Mouse (Mus musculus) kidney, adult 2 months (tissue): ENCODE data around the gene Acbd5. TPM values are rescaled to one million over a fixed set of nuclear protein-coding genes. Genes with fewer than 3 reads are reported as not detected.

ENCODE experiments used
- DNase-seq: peaks from one replicate; pipeline ENCODE4 v3.0.0; 2021
- H3K27ac ChIP-seq: fragments of 200-500 bp; 2 replicates; pipeline ENCODE4 v1.5.1; 2012; ENCODE audit warnings: low read depth, low read length, control low read depth, inconsistent platforms; ENCODE audit not compliant: insufficient read depth
- H3K27me3 ChIP-seq: fragments of 200-500 bp; replicated peaks from 2 replicates; pipeline ENCODE4 v1.6.1; 2012; ENCODE audit warnings: mild to moderate bottlenecking, moderate library complexity, low read length, inconsistent platforms; ENCODE audit not compliant: control insufficient read depth, insufficient read depth
- H3K36me3 ChIP-seq: fragments of 200-500 bp; 2 replicates; pipeline ENCODE4 v1.6.1; 2012; ENCODE audit warnings: mild to moderate bottlenecking, moderate library complexity, low read length, inconsistent platforms; ENCODE audit not compliant: control insufficient read depth, insufficient read depth
- H3K4me1 ChIP-seq: fragments of 200-500 bp; 2 replicates; pipeline ENCODE4 v1.6.1; 2011; ENCODE audit warnings: low read length; ENCODE audit not compliant: control insufficient read depth, insufficient read depth
- H3K4me3 ChIP-seq: fragments of 200-500 bp; 2 replicates; pipeline ENCODE4 v1.5.1; 2011; ENCODE audit warnings: mild to moderate bottlenecking, low read depth, low read length, control low read depth; ENCODE audit not compliant: insufficient read depth
- CTCF ChIP-seq: fragments of 200-500 bp; conservative IDR thresholded peaks from 2 replicates; pipeline ENCODE4 v1.5.1; 2011; ENCODE audit warnings: low read depth, mild to moderate bottlenecking, control low read depth, low read length, moderate library complexity, mixed read lengths; ENCODE audit not compliant: insufficient read depth, insufficient read length
- POLR2A ChIP-seq: fragments of 200-500 bp; IDR thresholded peaks from one replicate; pipeline ENCODE4 v1.6.1; 2011; ENCODE audit warnings: low read depth, low read length, control low read depth
- WGBS: fragments of 180-500 bp; shearing (Covaris S2); methylation state at CpG from one replicate; pipeline ENCODE4 v1.1.7; 2018; 5-methylcytosine and 5-hydroxymethylcytosine counted together
- polyA plus RNA-seq: library from polyadenylated mRNA; depleted of rRNA; stranded (reverse); fragments of >200 nt; gene quantifications from 2 replicates; pipeline ENCODE4 v1.2.3, GENCODE M21; 2012

Gene Acbd5
- polyA plus RNA-seq, 1 experiment, result 18.9 TPM

- H3K4me1 ChIP-seq, result peaks cover 8% of the 10 kb centered on the region; the same call in 1 of the 2 replicates
- H3K27ac ChIP-seq, result no peak overlapping the region
- no peaks in the 10 kb centered on the region for H3K36me3 ChIP-seq
- DNase-seq, result no peak
- TF ChIP-seq POLR2A, result no peak
- H3K27me3 ChIP-seq, result no peaks in the 10 kb centered on the region
- no peak overlapping the region for H3K4me3 ChIP-seq
- 82% methylated on average over 4 of the region's 4 CpGs for WGBS
Measured at GRCm38 (mm10) chr2:23041457-23041856, 26.5 kb upstream of the Acbd5 start.

GRCm38 (mm10) chr2:23042189-23042588 is 25.8 kb upstream of the Acbd5 start:
- H3K27me3 ChIP-seq, result no peaks in the 10 kb centered on the region
- 88% methylated on average over 3 of the region's 3 CpGs for WGBS
- H3K4me1 ChIP-seq, result peaks cover 4% of the 10 kb centered on the region; the same call in 1 of the 2 replicates
- H3K27ac ChIP-seq, result no peak overlapping the region
- no peaks in the 10 kb centered on the region for H3K36me3 ChIP-seq
- DNase-seq, result no peak
- TF ChIP-seq POLR2A (no peak), CTCF (no peak)
- H3K4me3 ChIP-seq, result no peak overlapping the region

GRCm38 (mm10) chr2:23045703-23046102 is 22.3 kb upstream of the Acbd5 start:
- Histone ChIP-seq H3K36me3 (no peaks in the 10 kb centered on the region), H3K27me3 (no peaks in the 10 kb centered on the region), H3K27ac (no peak overlapping the region), H3K4me1 (no peaks in the 10 kb centered on the region), H3K4me3 (no peak overlapping the region)
- 57% methylated on average over 1 of the region's 1 CpGs for WGBS
- DNase-seq, result no peak
- TF ChIP-seq CTCF, result no peak
- no peak for TF ChIP-seq POLR2A

- H3K27ac ChIP-seq, result no peak overlapping the region
Measured at GRCm38 (mm10) chr2:23048006-23048405, 20.0 kb upstream of the Acbd5 start.

GRCm38 (mm10) chr2:23051890-23052289 is 16.1 kb upstream of the Acbd5 start:
- 45% methylated on average over 2 of the region's 2 CpGs for WGBS
- DNase-seq, result no peak
- H3K4me1 ChIP-seq, result no peaks in the 10 kb centered on the region
- TF ChIP-seq CTCF (no peak), POLR2A (no peak)
- no peaks in the 10 kb centered on the region for H3K27me3 ChIP-seq
- H3K36me3 ChIP-seq, result no peaks in the 10 kb centered on the region
- no peak overlapping the region for H3K4me3 ChIP-seq
- no peak overlapping the region for H3K27ac ChIP-seq

More at GRCm38 (mm10) chr2:23048006-23048405, 20.0 kb upstream of the Acbd5 start:
- H3K27me3 ChIP-seq, result no peaks in the 10 kb centered on the region
- no peak for TF ChIP-seq CTCF
- TF ChIP-seq POLR2A, result no peak
- no peak overlapping the region for H3K4me3 ChIP-seq
- no peaks in the 10 kb centered on the region for H3K4me1 ChIP-seq
- DNase-seq, result no peak
- H3K36me3 ChIP-seq, result no peaks in the 10 kb centered on the region

- TF ChIP-seq POLR2A, result no peak
- TF ChIP-seq CTCF, result no peak
- 64% methylated on average over 6 of the region's 6 CpGs for WGBS
Measured at GRCm38 (mm10) chr2:23052523-23052922, 15.4 kb upstream of the Acbd5 start.

GRCm38 (mm10) chr2:23068370-23068737 is 387 bp downstream of the Acbd5 start:
- WGBS, result under 1% methylated on average over 21 of the region's 21 CpGs
- H3K36me3 ChIP-seq, result no peaks in the 10 kb centered on the region; the same call in 1 of the 2 replicates
- no peak for DNase-seq
- H3K27me3 ChIP-seq, result no peaks in the 10 kb centered on the region
- no peaks in the 10 kb centered on the region for H3K4me1 ChIP-seq
- TF ChIP-seq POLR2A (no peak), CTCF (no peak)
- peak overlapping the region; percentile 98 for H3K27ac ChIP-seq
- peak overlapping the region; percentile 91 for H3K4me3 ChIP-seq

More at GRCm38 (mm10) chr2:23052523-23052922, 15.4 kb upstream of the Acbd5 start:
- Histone ChIP-seq H3K4me3 (no peak overlapping the region), H3K4me1 (no peaks in the 10 kb centered on the region), H3K27ac (no peak overlapping the region), H3K27me3 (no peaks in the 10 kb centered on the region), H3K36me3 (no peaks in the 10 kb centered on the region)
- peak; percentile 39 for DNase-seq
